Mouse (Mus musculus) MEL (cell line): Measurements from ENCODE around the gene Clk2. TPM values are rescaled to one million over a fixed set of nuclear protein-coding genes. Genes with fewer than 3 reads are reported as not detected.

Experiments
- DNase-seq: peaks from one replicate; pipeline ENCODE4 v3.0.0; 2011; ENCODE audit warnings: low read depth, low spot score
- H3K27ac ChIP-seq: 2 replicates; pipeline ENCODE4 v1.5.1; 2012; ENCODE audit warnings: low read depth, mild to moderate bottlenecking, control low read depth, low read length, moderate library complexity; ENCODE audit not compliant: control insufficient read depth
- H3K27me3 ChIP-seq, 2 experiments: fragments of 150-350 bp in 1 of 2; sonication (generic) in 1 of 2; 2 replicates each; pipeline ENCODE4 v1.6.1; 2012; ENCODE audit warnings: low read length in 2 of 2, mild to moderate bottlenecking in 2 of 2, improper control_type of control experiment in 1 of 2, moderate library complexity in 1 of 2; ENCODE audit not compliant: insufficient read depth in 2 of 2, control insufficient read depth in 1 of 2
- H3K36me3 ChIP-seq, 2 experiments: 2 replicates each; pipeline ENCODE4 v1.6.1; 2012 to 2014; ENCODE audit warnings: low read length in 2 of 2, improper control_type of control experiment in 1 of 2, inconsistent platforms in 1 of 2, mild to moderate bottlenecking in 1 of 2; ENCODE audit not compliant: insufficient read depth in 2 of 2, control insufficient read depth in 1 of 2
- H3K4me1 ChIP-seq, 2 experiments: fragments of 150-350 bp in 1 of 2; sonication (generic) in 1 of 2; 2 replicates each; pipeline ENCODE4 v1.6.1; 2012; ENCODE audit warnings: low read length in 2 of 2, improper control_type of control experiment in 1 of 2, mild to moderate bottlenecking in 1 of 2; ENCODE audit not compliant: insufficient read depth in 2 of 2, control insufficient read depth in 1 of 2
- H3K4me3 ChIP-seq, 2 experiments: fragments of 150-350 bp in 1 of 2; sonication (generic) in 1 of 2; 2 replicates each; pipeline ENCODE4 v1.5.1; 2012; ENCODE audit warnings: low read depth in 2 of 2, low read length in 2 of 2, mild to moderate bottlenecking in 2 of 2, moderate library complexity in 2 of 2, control low read depth in 1 of 2, improper control_type of control experiment in 1 of 2; ENCODE audit not compliant: control insufficient read depth in 1 of 2, insufficient read depth in 1 of 2
- H3K79me2 ChIP-seq: 2 replicates; pipeline ENCODE4 v1.6.1; 2012; ENCODE audit warnings: mild to moderate bottlenecking, low read length, moderate library complexity; ENCODE audit not compliant: control insufficient read depth, poor library complexity, insufficient read depth
- H3K9ac ChIP-seq: 2 replicates; pipeline ENCODE4 v1.6.1; 2012; ENCODE audit warnings: low read depth, mild to moderate bottlenecking, control low read depth, low read length, moderate library complexity; ENCODE audit not compliant: control insufficient read depth, poor library complexity, severe bottlenecking
- H3K9me3 ChIP-seq: fragments of 150-350 bp; sonication (generic); replicated peaks from 2 replicates; pipeline ENCODE4 v1.6.1; 2012; ENCODE audit warnings: mild to moderate bottlenecking, low read length, improper control_type of control experiment, moderate library complexity; ENCODE audit not compliant: insufficient read depth
- BHLHE40 ChIP-seq: IDR thresholded peaks from 2 replicates; pipeline ENCODE4 v1.6.1; 2012; ENCODE audit warnings: low read depth, mild to moderate bottlenecking, inconsistent platforms, low read length, improper control_type of control experiment, borderline replicate concordance
- CHD1 ChIP-seq: IDR thresholded peaks from 2 replicates; pipeline ENCODE4 v1.6.1; 2012; ENCODE audit warnings: low read depth, mild to moderate bottlenecking, inconsistent platforms, low read length, improper control_type of control experiment
- CTCF ChIP-seq, 3 experiments: IDR thresholded peaks in 2 of 3; conservative IDR thresholded peaks in 1 of 3; 2 replicates each; pipeline ENCODE4 v1.5.1; 2011 to 2012; ENCODE audit warnings: low read length in 3 of 3, low read depth in 2 of 3, mild to moderate bottlenecking in 2 of 3, improper control_type of control experiment in 1 of 3, inconsistent platforms in 1 of 3, mixed read lengths in 1 of 3, moderate library complexity in 1 of 3; ENCODE audit not compliant: control insufficient read depth in 1 of 3, insufficient read depth in 1 of 3, poor library complexity in 1 of 3, severe bottlenecking in 1 of 3
- E2F4 ChIP-seq: IDR thresholded peaks from 2 replicates; pipeline ENCODE4 v1.6.1; 2011; ENCODE audit warnings: low read depth, low read length, improper control_type of control experiment, borderline replicate concordance
- EP300 ChIP-seq, 2 experiments: IDR thresholded peaks; 2 replicates each; pipeline ENCODE4 v1.6.1; 2011; ENCODE audit warnings: improper control_type of control experiment in 2 of 2, low read length in 2 of 2, low read depth in 1 of 2, mild to moderate bottlenecking in 1 of 2
- ETS1 ChIP-seq: IDR thresholded peaks from 2 replicates; pipeline ENCODE4 v1.6.1; 2012; ENCODE audit warnings: low read depth, mild to moderate bottlenecking, inconsistent platforms, low read length, improper control_type of control experiment, moderate library complexity
- GATA1 ChIP-seq: IDR thresholded peaks from 2 replicates; pipeline ENCODE4 v1.6.1; 2011; ENCODE audit warnings: low read depth, low read length, improper control_type of control experiment
- HCFC1 ChIP-seq: IDR thresholded peaks from 2 replicates; pipeline ENCODE4 v1.6.1; 2012; ENCODE audit warnings: low read depth, mild to moderate bottlenecking, inconsistent platforms, low read length, improper control_type of control experiment, moderate library complexity
- JUND ChIP-seq: IDR thresholded peaks from 2 replicates; pipeline ENCODE4 v1.6.1; 2011; ENCODE audit warnings: low read depth, mild to moderate bottlenecking, improper control_type of control experiment, low read length
- KAT2A ChIP-seq: conservative IDR thresholded peaks from 2 replicates; pipeline ENCODE4 v1.6.1; 2012; ENCODE audit warnings: low read depth, low read length, improper control_type of control experiment, inconsistent platforms
- MAZ ChIP-seq: IDR thresholded peaks from 2 replicates; pipeline ENCODE4 v1.6.1; 2012; ENCODE audit warnings: low read depth, mild to moderate bottlenecking, inconsistent platforms, low read length, improper control_type of control experiment
- MEF2A ChIP-seq: IDR thresholded peaks from 2 replicates; pipeline ENCODE4 v1.6.1; 2014; ENCODE audit warnings: low read depth, mild to moderate bottlenecking, inconsistent platforms, low read length, improper control_type of control experiment; ENCODE audit not compliant: poor library complexity, insufficient replicate concordance, severe bottlenecking; ENCODE audit errors: extremely low read depth
- MXI1 ChIP-seq: IDR thresholded peaks from 2 replicates; pipeline ENCODE4 v1.6.1; 2011; ENCODE audit warnings: mild to moderate bottlenecking, low read depth, low read length, improper control_type of control experiment
- MYB ChIP-seq: IDR thresholded peaks from 2 replicates; pipeline ENCODE4 v1.6.1; 2011; ENCODE audit warnings: mild to moderate bottlenecking, low read depth, low read length, improper control_type of control experiment
- NELFE ChIP-seq: IDR thresholded peaks from 2 replicates; pipeline ENCODE4 v1.6.1; 2011; ENCODE audit warnings: low read depth, low read length, improper control_type of control experiment
- NRF1 ChIP-seq: IDR thresholded peaks from 2 replicates; pipeline ENCODE4 v1.6.1; 2014; ENCODE audit warnings: low read depth, mild to moderate bottlenecking, inconsistent platforms, low read length, improper control_type of control experiment, moderate library complexity; ENCODE audit not compliant: poor library complexity, insufficient read depth, severe bottlenecking
- POLR2A ChIP-seq, 2 experiments: IDR thresholded peaks; 2 replicates each; pipeline ENCODE4 v1.6.1; 2011 to 2012; ENCODE audit warnings: low read length in 2 of 2, mild to moderate bottlenecking in 2 of 2, control low read depth in 1 of 2, improper control_type of control experiment in 1 of 2, low read depth in 1 of 2, moderate library complexity in 1 of 2; ENCODE audit not compliant: control insufficient read depth in 1 of 2, insufficient read depth in 1 of 2, poor library complexity in 1 of 2
- POLR2AphosphoS2 ChIP-seq: IDR thresholded peaks from 2 replicates; pipeline ENCODE4 v1.6.1; 2011; ENCODE audit warnings: low read length, improper control_type of control experiment
- POLR2AphosphoS5 ChIP-seq: IDR thresholded peaks from 2 replicates; pipeline ENCODE4 v1.6.1; 2012; ENCODE audit warnings: low read depth, borderline replicate concordance, mild to moderate bottlenecking, inconsistent platforms, low read length, moderate library complexity, mixed read lengths
- RCOR1 ChIP-seq: IDR thresholded peaks from 2 replicates; pipeline ENCODE4 v1.6.1; 2012; ENCODE audit warnings: low read depth, mild to moderate bottlenecking, inconsistent platforms, low read length, improper control_type of control experiment
- SIN3A ChIP-seq: IDR thresholded peaks from 2 replicates; pipeline ENCODE4 v1.6.1; 2012; ENCODE audit warnings: low read length, improper control_type of control experiment, inconsistent platforms
- SMC3 ChIP-seq: IDR thresholded peaks from 2 replicates; pipeline ENCODE4 v1.6.1; 2011; ENCODE audit warnings: low read depth, low read length, improper control_type of control experiment
- TAL1 ChIP-seq: IDR thresholded peaks from 2 replicates; pipeline ENCODE4 v1.6.1; 2012; ENCODE audit warnings: mild to moderate bottlenecking, inconsistent platforms, low read length, moderate library complexity, mixed read lengths
- TBP ChIP-seq: IDR thresholded peaks from 2 replicates; pipeline ENCODE4 v1.8.0; 2011; ENCODE audit warnings: low read depth, low read length, improper control_type of control experiment
- TCF12 ChIP-seq: IDR thresholded peaks from 2 replicates; pipeline ENCODE4 v1.6.1; 2014; ENCODE audit warnings: low read depth, mild to moderate bottlenecking, inconsistent platforms, low read length, improper control_type of control experiment, moderate library complexity
- UBTF ChIP-seq: IDR thresholded peaks from 2 replicates; pipeline ENCODE4 v1.6.1; 2012; ENCODE audit warnings: low read depth, mild to moderate bottlenecking, inconsistent platforms, low read length, improper control_type of control experiment, moderate library complexity, borderline replicate concordance; ENCODE audit not compliant: insufficient read depth
- USF1 ChIP-seq: IDR thresholded peaks from 2 replicates; pipeline ENCODE4 v1.6.1; 2014; ENCODE audit warnings: low read depth, mild to moderate bottlenecking, inconsistent platforms, low read length, improper control_type of control experiment, moderate library complexity
- ZKSCAN1 ChIP-seq: IDR thresholded peaks from 2 replicates; pipeline ENCODE4 v1.6.1; 2012; ENCODE audit warnings: low read depth, mild to moderate bottlenecking, inconsistent platforms, low read length, improper control_type of control experiment, moderate library complexity
- ZMIZ1 ChIP-seq: IDR thresholded peaks from 2 replicates; pipeline ENCODE4 v1.6.1; 2012; ENCODE audit warnings: low read depth, mild to moderate bottlenecking, inconsistent platforms, low read length, improper control_type of control experiment, moderate library complexity
- ZNF384 ChIP-seq: IDR thresholded peaks from 2 replicates; pipeline ENCODE4 v1.6.1; 2012; ENCODE audit warnings: low read depth, mild to moderate bottlenecking, inconsistent platforms, low read length, improper control_type of control experiment
- polyA plus RNA-seq, 2 experiments: library from polyadenylated mRNA; stranded (reverse) in 1 of 2; unstranded in 1 of 2; fragments of >175 nt in 1 of 2; fragments of >200 nt in 1 of 2; gene quantifications; 2 replicates each; pipeline versions ENCODE4 v1.2.1 to v1.2.4; 2012; ENCODE audit warnings: low replicate concordance in 2 of 2, low read depth in 1 of 2; ENCODE audit not compliant: insufficient read length in 2 of 2, insufficient read depth in 1 of 2, missing spikeins in 1 of 2
- total RNA-seq: library from RNA; depleted of rRNA; stranded (reverse); fragments of 300-350 nt; gene quantifications from 2 replicates; pipeline ENCODE4 v1.2.3, GENCODE M21; 2012

Clk2 gene
- total and polyA plus RNA-seq, 3 experiments: 28.2 to 138 (median 83.6) TPM

DNA sequence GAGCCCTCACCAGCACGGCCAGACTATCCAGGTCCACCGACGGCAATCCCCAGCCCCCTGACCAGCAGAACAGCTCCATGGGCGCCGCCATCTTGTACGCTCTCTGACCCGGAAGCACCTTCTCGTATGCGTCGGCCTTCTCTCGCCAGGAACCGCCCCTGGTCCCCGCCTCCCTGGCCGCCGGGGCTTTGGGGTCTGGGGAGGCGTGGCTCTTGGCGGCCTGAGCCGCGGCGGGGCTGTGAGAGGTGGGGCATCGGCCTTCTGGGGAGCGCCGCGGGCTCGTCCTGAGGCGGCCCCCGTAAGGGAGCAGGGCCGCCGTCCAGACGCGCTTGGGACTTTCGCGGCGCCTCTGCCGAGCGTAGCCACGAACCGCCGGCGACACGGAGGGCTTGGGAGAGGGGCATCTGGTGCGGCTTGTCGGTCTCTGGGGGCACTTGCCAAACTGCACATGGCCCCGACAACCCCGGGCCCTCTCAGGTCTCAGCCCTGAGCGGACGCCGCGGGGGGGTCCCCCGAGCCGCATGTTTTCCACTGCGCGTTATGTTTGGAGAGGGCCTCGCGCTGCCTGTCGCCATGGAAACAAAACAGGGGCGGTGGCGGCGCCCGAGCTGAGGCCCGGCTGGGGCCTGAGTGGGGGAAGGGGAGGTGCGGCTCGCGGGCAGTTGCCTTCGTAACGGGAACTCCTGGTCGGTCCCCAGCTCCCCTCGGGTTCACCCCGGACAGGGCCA is 49.4 kb downstream of the Clk2 start (continued):
- TF ChIP-seq MYB: no peak
- no peak for TF ChIP-seq ETS1
- no peak for TF ChIP-seq CTCF (IDR thresholded peaks at IDR 0.05 in 2 of 3, conservative IDR thresholded peaks at IDR 0.05 in 1 of 3; ENCODE audit: control insufficient read depth in 1 of 3, insufficient read depth in 1 of 3, low read depth in 2 of 3, low read length in 3 of 3, poor library complexity in 1 of 3, severe bottlenecking in 1 of 3)
- TF ChIP-seq HCFC1: peak; percentile 97

- peak within 1 kb of the TSS; percentile 84 to 98 for H3K4me3 ChIP-seq
These were observed 50.3 kb downstream of the Clk2 start, which contains the start of gene Thbs3 for GRCm38 (mm10) chr3:89214681-89215411. Thbs3 (plus strand) TSS chr3:89215180.

GRCm38 (mm10) chr3:89215853-89216252 is 51.3 kb downstream of the Clk2 start:
- Histone ChIP-seq H3K9me3 (no peaks in the 10 kb centered on the region), H3K4me3 (no peak overlapping the region), H3K36me3 (peaks cover 0 to 10% of the 10 kb centered on the region in 2 experiments; a peak in 2 of 4 replicates), H3K9ac (no peak overlapping the region), H3K79me2 (peaks cover 10% of the 10 kb centered on the region), H3K4me1 (peaks cover 2 to 14% of the 10 kb centered on the region in 2 experiments; a peak in 3 of 4 replicates), H3K27ac (no peak overlapping the region), H3K27me3 (no peaks in the 10 kb centered on the region)
- DNase-seq: peak; percentile 95
- TF ChIP-seq ZMIZ1: no peak
- no peak for TF ChIP-seq CHD1
- TF ChIP-seq TBP: 0 out of 2 replicates have a peak, but pooled peaks have one; percentile 32
- no peak for TF ChIP-seq MYB
- TF ChIP-seq POLR2A (IDR thresholded peaks at IDR 0.05; ENCODE audit: control insufficient read depth in 1 of 2, insufficient read depth in 1 of 2, low read depth in 1 of 2, low read length in 2 of 2, poor library complexity in 1 of 2): no peak
- TF ChIP-seq POLR2AphosphoS5: no peak
- TF ChIP-seq MAZ: peak; percentile 89
- TF ChIP-seq NELFE: 0 out of 2 replicates have a peak, but pooled peaks have one; percentile 6
- TF ChIP-seq GATA1: peak; percentile 7; the same call in 1 of the 2 replicates
- no peak for TF ChIP-seq JUND
- no peak for TF ChIP-seq UBTF
- TF ChIP-seq E2F4: no peak
- TF ChIP-seq KAT2A: no peak
- no peak for TF ChIP-seq TAL1
- TF ChIP-seq ZKSCAN1: no peak
- TF ChIP-seq MEF2A: no peak
- no peak for TF ChIP-seq BHLHE40

More at GRCm38 (mm10) chr3:89214681-89215411, 50.3 kb downstream of the Clk2 start, which contains the start of gene Thbs3:
- TF ChIP-seq POLR2AphosphoS2: no peak
- peak; percentile 77 for TF ChIP-seq ZNF384
- TF ChIP-seq MXI1: peak; percentile 52; the same call in 1 of the 2 replicates
- no peak for TF ChIP-seq TAL1
- no peak for TF ChIP-seq TCF12
- TF ChIP-seq EP300 (IDR thresholded peaks at IDR 0.05; ENCODE audit: low read depth in 1 of 2, low read length in 2 of 2): no peak
- TF ChIP-seq TBP: no peak
- TF ChIP-seq ETS1: no peak
- TF ChIP-seq USF1: 0 out of 2 replicates have a peak, but pooled peaks have one; percentile 0
- no peak for TF ChIP-seq ZMIZ1
- TF ChIP-seq SIN3A: no peak
- TF ChIP-seq NRF1: no peak; the same call in 1 of the 2 replicates
- TF ChIP-seq NELFE: 0 out of 2 replicates have a peak, but pooled peaks have one; percentile 9
- no peak for TF ChIP-seq RCOR1
- TF ChIP-seq SMC3: 0 out of 2 replicates have a peak, but pooled peaks have one; percentile 1
- Histone ChIP-seq H3K4me1 (peaks cover 2 to 14% of the 10 kb centered on the region in 2 experiments; a peak in 3 of 4 replicates), H3K9me3 (no peaks in the 10 kb centered on the region), H3K36me3 (peaks cover 0 to 10% of the 10 kb centered on the region in 2 experiments; a peak in 2 of 4 replicates), H3K27ac (peak within 1 kb of the TSS; percentile 56), H3K79me2 (peaks cover 10% of the 10 kb centered on the region), H3K9ac (peak within 1 kb of the TSS; percentile 80), H3K27me3 (no peaks in the 10 kb centered on the region)
- DNase-seq: peak; percentile 49
